Mouse (Mus musculus): ENCODE data around the gene Rtp3.

Gene Rtp3

GRCm38 (mm10) chr9:110946548-110947044, 43.8 kb downstream of the Rtp3 start:
- peak; percentile 73 to 77 for DNase-seq (ENCODE audit: low read depth in 2 of 2, low spot score in 2 of 2)

- DNase-seq (ENCODE audit: low read depth in 2 of 2, low spot score in 2 of 2) = no peak
These were observed 44.5 kb downstream of the Rtp3 start, which contains the start of gene Tdgf1 for GRCm38 (mm10) chr9:110945926-110946325. TSS of gene Tdgf1 (minus strand) at chr9:110946158.

GRCm38 (mm10) chr9:110945343-110945742, 45.0 kb downstream of the Rtp3 start:
- no peak for DNase-seq (ENCODE audit: low read depth in 2 of 2, low spot score in 2 of 2)

- peak in 1 of 2 experiments; percentile 33 for DNase-seq (ENCODE audit: low read depth in 2 of 2, low spot score in 2 of 2)
These were observed 46.1 kb downstream of the Rtp3 start for GRCm38 (mm10) chr9:110944265-110944664.

GRCm38 (mm10) chr9:110937506-110938490, 52.6 kb downstream of the Rtp3 start:
- no peak for DNase-seq (ENCODE audit: low read depth in 2 of 2, low spot score in 2 of 2)

GRCm38 (mm10) chr9:110935941-110936340, 54.4 kb downstream of the Rtp3 start:
- no peak for DNase-seq (ENCODE audit: low read depth in 2 of 2, low spot score in 2 of 2)

Data from CD8-positive naive resting alpha-beta T cell, adult 2 months (primary cell).